Mouse (Mus musculus) heart, adult 2 months (tissue): Measurements from ENCODE around the gene C2cd5. TPM values are rescaled to one million over a fixed set of nuclear protein-coding genes. Genes with fewer than 3 reads are reported as not detected.

Source experiments
- DNase-seq, 2 experiments: peaks; one replicate each; pipeline ENCODE4 v3.0.0; 2021
- H3K27ac ChIP-seq: fragments of 200-600 bp; 2 replicates; pipeline ENCODE4 v1.8.1; 2022
- H3K27me3 ChIP-seq: fragments of 200-500 bp; 2 replicates; pipeline ENCODE4 v1.6.1; 2012; ENCODE audit warnings: mild to moderate bottlenecking, low read length, inconsistent platforms, mixed read lengths; ENCODE audit not compliant: control insufficient read depth, insufficient read depth
- H3K36me3 ChIP-seq: fragments of 200-500 bp; 2 replicates; pipeline ENCODE4 v1.6.1; 2012; ENCODE audit warnings: low read length, inconsistent platforms; ENCODE audit not compliant: control insufficient read depth, insufficient read depth
- H3K4me1 ChIP-seq: fragments of 200-500 bp; 2 replicates; pipeline ENCODE4 v1.6.1; 2011; ENCODE audit warnings: low read length; ENCODE audit not compliant: control insufficient read depth, insufficient read depth
- H3K4me3 ChIP-seq: fragments of 200-600 bp; 2 replicates; pipeline ENCODE4 v1.8.1; 2022
- H3K79me2 ChIP-seq: fragments of 200-500 bp; replicated peaks from 2 replicates; pipeline ENCODE4 v1.6.1; 2012; ENCODE audit warnings: mild to moderate bottlenecking, inconsistent platforms, low read length, moderate library complexity, mixed read lengths; ENCODE audit not compliant: control insufficient read depth, insufficient read depth
- H3K9ac ChIP-seq: fragments of 200-500 bp; 2 replicates; pipeline ENCODE4 v1.6.1; 2012; ENCODE audit warnings: low read depth, mild to moderate bottlenecking, control low read depth, inconsistent platforms, low read length, mixed read lengths
- CTCF ChIP-seq: fragments of 200-600 bp; IDR thresholded peaks from 2 replicates; pipeline ENCODE4 v1.8.1; 2022; ENCODE audit warnings: antibody characterized with exemption, mild to moderate bottlenecking, moderate library complexity
- EP300 ChIP-seq: fragments of 200-500 bp; IDR thresholded peaks from 2 replicates; pipeline ENCODE4 v1.6.1; 2011; ENCODE audit warnings: low read depth, low read length, control low read depth; ENCODE audit not compliant: insufficient read depth
- POLR2A ChIP-seq: fragments of 200-500 bp; IDR thresholded peaks from 2 replicates; pipeline ENCODE4 v1.6.1; 2011; ENCODE audit warnings: mild to moderate bottlenecking, low read depth, low read length, control low read depth; ENCODE audit not compliant: insufficient read depth
- WGBS: fragments of 180-500 bp; shearing (Covaris S2); methylation state at CpG from one replicate; pipeline ENCODE4 v1.1.7; 2018; 5-methylcytosine and 5-hydroxymethylcytosine counted together
- intact Hi-C: fragments of 180-260 bp; cut with DNase I; formaldehyde crosslinking; loops from one replicate; pipeline ENCODE4 v1.15.1; 2025
- polyA plus RNA-seq: library from polyadenylated mRNA; depleted of rRNA; stranded (reverse); fragments of >200 nt; gene quantifications from 2 replicates; pipeline ENCODE4 v1.2.3, GENCODE M21; 2012
- total RNA-seq, 2 experiments: library from RNA; stranded (reverse); gene quantifications; 2 replicates each; pipeline ENCODE4 v1.2.3; 2021

Gene C2cd5
- total and polyA plus RNA-seq, 3 experiments = 8.6 to 10.7 (median 9.9) TPM

GRCm38 (mm10) chr6:143034503-143034902 is 65.4 kb downstream of the C2cd5 start:
- DNase-seq = no peak
- H3K4me1 ChIP-seq = no peaks in the 10 kb centered on the region
- no peak overlapping the region for H3K27ac ChIP-seq
- 94% methylated on average over 2 of the region's 2 CpGs for WGBS
- no peak overlapping the region for H3K4me3 ChIP-seq
- no peaks in the 10 kb centered on the region for H3K27me3 ChIP-seq
- H3K36me3 ChIP-seq = no peaks in the 10 kb centered on the region
- intact Hi-C loops = no loop called here
- no peaks in the 10 kb centered on the region for H3K79me2 ChIP-seq
- H3K9ac ChIP-seq = no peak overlapping the region
- no peak for TF ChIP-seq CTCF
- TF ChIP-seq EP300 = no peak
- no peak for TF ChIP-seq POLR2A

DNA sequence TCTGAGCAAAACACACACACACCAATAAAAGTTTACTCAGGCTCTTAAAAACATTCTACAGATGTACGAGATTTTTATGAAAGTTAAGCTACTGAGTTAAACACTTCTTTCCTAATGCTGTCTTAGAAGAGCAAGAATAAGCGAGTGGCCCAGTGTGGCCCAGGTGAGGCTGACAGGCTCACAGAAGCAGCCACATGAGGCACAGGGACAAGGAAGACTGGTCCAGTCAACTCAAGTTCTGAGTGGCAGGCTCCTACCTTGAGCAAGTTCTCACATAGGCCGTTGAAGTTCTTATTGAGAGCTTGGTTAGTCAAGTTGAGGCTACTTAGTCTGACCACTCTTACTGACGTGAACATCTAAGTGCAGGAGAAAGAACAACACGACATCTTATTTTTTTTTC is 69.4 kb downstream of the C2cd5 start:
- no peaks in the 10 kb centered on the region for H3K36me3 ChIP-seq
- TF ChIP-seq CTCF (no peak), EP300 (no peak), POLR2A (no peak)
- H3K27ac ChIP-seq = no peak overlapping the region
- intact Hi-C loops = no loop called here
- H3K4me3 ChIP-seq = no peak overlapping the region
- H3K79me2 ChIP-seq = no peaks in the 10 kb centered on the region
- 94% methylated on average over 5 of the region's 5 CpGs for WGBS
- H3K27me3 ChIP-seq = no peaks in the 10 kb centered on the region
- H3K4me1 ChIP-seq = no peaks in the 10 kb centered on the region
- no peak for DNase-seq
- no peak overlapping the region for H3K9ac ChIP-seq

DNA sequence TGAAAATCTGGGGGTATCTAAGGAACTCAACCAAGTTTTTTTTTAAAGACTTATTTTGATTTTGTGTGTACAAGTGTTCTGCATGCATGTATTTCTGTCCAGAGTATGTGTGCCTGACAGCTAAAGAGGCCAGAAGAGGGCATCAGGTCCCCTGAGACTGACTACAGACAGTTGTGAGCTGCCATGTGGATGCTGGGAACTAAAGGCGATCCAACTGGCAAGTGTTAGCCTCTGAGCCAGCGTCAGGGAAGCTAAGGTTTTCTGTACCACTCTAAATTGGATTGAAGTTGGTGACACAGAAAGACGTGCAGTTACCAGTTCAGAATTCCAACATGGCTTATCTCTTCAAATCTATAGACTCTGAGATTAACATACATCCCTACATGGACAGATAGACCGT is 72.0 kb downstream of the C2cd5 start:
- no peak for DNase-seq
- intact Hi-C loops = no loop called here
- Histone ChIP-seq H3K4me3 (no peak overlapping the region), H3K4me1 (no peaks in the 10 kb centered on the region), H3K36me3 (no peaks in the 10 kb centered on the region), H3K79me2 (no peaks in the 10 kb centered on the region), H3K27me3 (no peaks in the 10 kb centered on the region), H3K9ac (no peak overlapping the region), H3K27ac (no peak overlapping the region)
- TF ChIP-seq EP300 = no peak
- TF ChIP-seq CTCF = no peak
- no peak for TF ChIP-seq POLR2A
- 91% methylated on average over 4 of the region's 4 CpGs for WGBS

DNA sequence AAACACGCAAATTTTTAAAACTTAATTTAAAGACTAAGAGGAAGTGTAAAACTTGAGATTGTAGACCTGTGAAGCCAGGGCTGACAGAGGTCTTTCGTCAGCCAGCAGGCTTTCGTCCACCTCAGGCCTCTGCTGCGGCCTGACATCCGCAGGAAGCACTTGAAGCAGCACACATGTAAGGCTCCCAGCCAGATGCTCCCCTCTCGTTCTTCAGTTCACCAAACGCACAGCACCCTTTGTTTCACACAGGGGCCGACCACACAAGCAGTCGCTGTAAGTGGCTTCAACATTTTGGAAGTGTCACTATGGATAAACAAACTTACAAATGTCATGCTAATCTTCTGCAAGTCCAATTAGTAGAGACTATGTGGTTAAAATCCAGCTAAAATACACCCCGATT is 72.5 kb downstream of the C2cd5 start:
- whole genome bisulfite sequencing = 74% methylated on average over 10 of the region's 10 CpGs
- intact Hi-C loops = no loop called here
- Histone ChIP-seq H3K27me3 (no peaks in the 10 kb centered on the region), H3K27ac (no peak overlapping the region), H3K36me3 (no peaks in the 10 kb centered on the region), H3K4me1 (no peaks in the 10 kb centered on the region), H3K79me2 (no peaks in the 10 kb centered on the region), H3K9ac (no peak overlapping the region), H3K4me3 (no peak overlapping the region)
- no peak for DNase-seq
- TF ChIP-seq POLR2A = no peak
- no peak for TF ChIP-seq EP300

DNA sequence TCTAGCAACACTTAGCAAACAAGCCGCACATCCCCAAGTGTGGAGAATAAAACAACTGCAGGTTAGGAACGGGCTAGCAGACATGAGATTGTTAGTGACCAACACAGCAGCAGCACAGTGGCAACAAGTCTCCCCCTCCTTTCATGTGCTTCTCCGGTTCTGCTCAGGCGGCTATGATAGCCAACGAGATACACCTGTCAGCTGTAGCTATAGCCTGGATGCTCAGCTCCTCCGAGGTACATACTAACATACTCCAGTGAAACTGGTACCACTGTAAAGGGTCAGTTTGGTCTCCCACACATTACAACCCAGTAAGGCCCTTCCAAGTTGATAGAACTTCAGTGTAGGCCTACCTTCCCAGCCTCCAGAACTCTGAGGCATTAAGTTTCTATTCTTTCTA is 76.2 kb downstream of the C2cd5 start:
- Histone ChIP-seq H3K79me2 (no peaks in the 10 kb centered on the region), H3K27me3 (no peaks in the 10 kb centered on the region), H3K27ac (no peak overlapping the region), H3K36me3 (no peaks in the 10 kb centered on the region), H3K4me1 (no peaks in the 10 kb centered on the region), H3K9ac (no peak overlapping the region), H3K4me3 (no peak overlapping the region)
- 88% methylated on average over 6 of the region's 6 CpGs for WGBS
- intact Hi-C loops = no loop called here
- TF ChIP-seq CTCF = no peak
- no peak for TF ChIP-seq EP300
- TF ChIP-seq POLR2A = no peak
- DNase-seq = no peak

GRCm38 (mm10) chr6:143021756-143022155 is 78.2 kb downstream of the C2cd5 start:
- intact Hi-C loops = no loop called here
- no peak for DNase-seq
- 76% methylated on average over 8 of the region's 8 CpGs for WGBS
- H3K9ac ChIP-seq = no peak overlapping the region
- H3K4me1 ChIP-seq = no peaks in the 10 kb centered on the region
- H3K27me3 ChIP-seq = no peaks in the 10 kb centered on the region
- H3K36me3 ChIP-seq = no peaks in the 10 kb centered on the region
- no peak overlapping the region for H3K4me3 ChIP-seq
- no peaks in the 10 kb centered on the region for H3K79me2 ChIP-seq
- no peak overlapping the region for H3K27ac ChIP-seq
- no peak for TF ChIP-seq POLR2A

DNA sequence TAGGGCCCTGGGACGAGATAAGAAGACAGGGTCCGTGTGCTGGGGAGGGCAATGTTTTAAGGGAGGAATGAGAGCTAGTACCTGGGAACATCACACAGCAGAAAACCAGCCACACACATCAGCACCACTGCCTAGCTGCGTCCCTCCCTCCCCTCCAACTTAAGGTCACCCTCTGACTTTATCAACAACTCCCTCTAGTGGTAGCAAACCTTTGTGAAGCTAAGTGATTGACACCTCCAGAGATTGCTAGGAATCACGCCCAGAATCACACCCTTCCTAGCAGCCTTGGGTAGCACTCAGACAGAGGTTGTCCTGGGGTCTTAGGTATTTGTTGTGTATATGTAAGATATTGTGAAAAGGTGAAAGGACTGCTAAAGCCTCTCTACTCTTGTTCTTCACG is 79.3 kb downstream of the C2cd5 start:
- no peak overlapping the region for H3K27ac ChIP-seq
- no peak overlapping the region for H3K4me3 ChIP-seq
- intact Hi-C loops = no loop called here
- DNase-seq = no peak
- 77% methylated on average over 5 of the region's 5 CpGs for WGBS
- H3K27me3 ChIP-seq = no peaks in the 10 kb centered on the region
- no peaks in the 10 kb centered on the region for H3K79me2 ChIP-seq
- H3K36me3 ChIP-seq = no peaks in the 10 kb centered on the region
- no peak overlapping the region for H3K9ac ChIP-seq
- TF ChIP-seq CTCF (peak; percentile 55), POLR2A (no peak), EP300 (no peak)
- no peaks in the 10 kb centered on the region for H3K4me1 ChIP-seq
